Mouse (Mus musculus) left cerebral cortex, adult 2 months (tissue): ENCODE measurements around the gene Fus. TPM values are rescaled to one million over a fixed set of nuclear protein-coding genes. Genes with fewer than 3 reads are reported as not detected.

Experiments
- DNase-seq, 2 experiments: peaks; one replicate each; pipeline ENCODE4 v3.0.0; 2021 to 2022; ENCODE audit warnings: low spot score in 2 of 2, mixed read lengths in 1 of 2; ENCODE audit errors: extremely low spot score in 1 of 2
- H3K27ac ChIP-seq: fragments of 200-600 bp; 2 replicates; pipeline ENCODE4 v1.8.1; 2022
- H3K4me3 ChIP-seq: fragments of 200-600 bp; 2 replicates; pipeline ENCODE4 v1.8.1; 2022
- CTCF ChIP-seq: fragments of 200-600 bp; IDR thresholded peaks from 2 replicates; pipeline ENCODE4 v1.8.1; 2022; ENCODE audit warnings: antibody characterized with exemption, mild to moderate bottlenecking, moderate library complexity
- intact Hi-C: fragments of 180-260 bp; cut with DNase I; formaldehyde crosslinking; loops from one replicate; pipeline ENCODE4 v1.15.1; 2025
- total RNA-seq, 2 experiments: library from RNA; stranded (reverse); gene quantifications; 2 replicates each; pipeline ENCODE4 v1.2.3; 2021

Fus gene
- total RNA-seq, 2 experiments from 2014 or later: 299 to 305 TPM

GRCm38 (mm10) chr7:128016650-128017049, 49.4 kb downstream of the Fus start:
- DNase-seq: no peak
- no peak overlapping the region for H3K4me3 ChIP-seq
- TF ChIP-seq CTCF: no peak
- intact Hi-C loops: no loop called here
- no peak overlapping the region for H3K27ac ChIP-seq

DNA sequence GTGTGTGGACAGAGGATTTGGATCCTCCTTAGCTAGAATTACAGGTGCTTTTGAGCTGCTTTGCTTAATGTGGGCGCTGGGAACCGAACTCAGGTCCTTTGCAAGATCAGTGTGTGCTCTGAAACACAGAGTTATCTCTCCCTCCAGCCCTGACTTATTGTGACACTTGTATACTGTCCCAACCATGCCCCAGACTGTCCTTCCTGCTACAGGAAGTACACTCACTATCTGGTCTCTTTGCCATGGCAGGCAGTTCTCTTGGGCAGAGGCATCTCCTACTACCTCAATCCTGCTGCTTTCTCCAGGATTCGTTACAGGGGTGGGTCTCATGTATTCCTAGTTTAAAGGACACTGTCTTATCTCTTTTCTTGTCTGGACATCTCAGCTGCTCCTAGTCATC, 51.0 kb downstream of the Fus start:
- no peak for DNase-seq
- TF ChIP-seq CTCF: no peak
- intact Hi-C loops: no loop called here
- H3K27ac ChIP-seq: no peak overlapping the region
- no peak overlapping the region for H3K4me3 ChIP-seq

DNA sequence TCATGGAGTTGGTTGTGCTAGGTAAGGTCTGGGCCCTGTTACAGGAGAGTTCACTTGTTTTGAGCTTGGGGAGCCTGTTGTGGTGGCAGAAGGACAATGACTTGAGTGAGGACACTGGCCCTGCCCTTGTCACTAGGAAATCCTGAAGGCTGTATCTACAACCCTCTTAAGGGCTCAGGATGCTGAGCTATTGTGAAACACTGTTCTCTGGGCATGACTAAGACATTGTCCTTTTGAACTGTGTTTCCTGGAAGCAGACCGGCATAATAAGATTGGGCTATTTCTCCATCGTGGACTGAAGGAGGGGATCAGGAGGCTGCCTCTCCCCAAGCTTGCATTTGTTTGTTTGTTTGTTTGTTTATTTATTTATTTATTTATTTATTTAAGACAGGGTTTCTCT, 51.9 kb downstream of the Fus start:
- no peak for TF ChIP-seq CTCF
- intact Hi-C loops: no loop called here
- Histone ChIP-seq H3K4me3 (no peak overlapping the region), H3K27ac (no peak overlapping the region)
- DNase-seq: no peak

GRCm38 (mm10) chr7:128022974-128023373, 55.7 kb downstream of the Fus start:
- Histone ChIP-seq H3K27ac (no peak overlapping the region), H3K4me3 (no peak overlapping the region)
- TF ChIP-seq CTCF: peak; percentile 30
- intact Hi-C loops: no loop called here
- no peak for DNase-seq

DNA sequence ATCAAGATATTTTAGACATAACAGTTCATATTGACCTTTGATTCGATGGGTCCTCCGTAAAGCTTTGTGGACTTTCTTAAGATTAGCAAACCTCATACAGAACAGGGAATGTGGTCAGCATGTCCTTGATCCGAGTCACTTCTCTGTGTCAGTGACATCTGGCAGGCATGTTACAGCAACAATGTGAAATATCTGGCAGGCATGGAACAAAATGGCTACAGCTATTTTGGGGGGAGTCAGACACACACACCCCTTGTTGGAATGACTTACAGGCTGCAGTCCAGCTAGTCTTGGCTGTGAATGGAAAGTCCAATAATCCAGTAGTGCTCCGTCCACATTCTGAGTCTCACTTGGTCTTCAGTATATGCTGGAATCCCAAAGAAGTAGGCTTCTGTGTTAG, 56.3 kb downstream of the Fus start:
- no peak overlapping the region for H3K27ac ChIP-seq
- no peak for DNase-seq
- intact Hi-C loops: no loop called here
- no peak overlapping the region for H3K4me3 ChIP-seq
- TF ChIP-seq CTCF: no peak

DNA sequence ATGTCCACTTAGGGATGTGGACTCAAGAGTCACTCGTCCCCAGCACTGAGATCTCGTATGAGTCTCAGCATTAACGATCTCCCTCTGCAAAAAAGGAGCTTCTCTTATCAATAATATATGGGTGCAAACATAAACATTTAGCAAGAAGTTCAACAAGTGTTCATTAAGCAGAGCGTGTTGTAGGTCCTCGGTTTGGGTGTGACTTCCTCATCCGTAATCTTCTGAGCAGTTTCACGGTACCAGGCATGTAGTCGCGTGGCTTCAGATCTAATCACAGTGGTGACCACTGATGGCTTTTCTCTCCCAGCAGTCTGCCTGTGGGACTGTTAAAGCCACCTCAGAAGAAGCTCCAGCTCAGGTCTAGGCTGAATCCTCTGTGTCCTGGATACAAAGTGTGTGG, 57.1 kb downstream of the Fus start:
- intact Hi-C loops: no loop called here
- Histone ChIP-seq H3K4me3 (no peak overlapping the region), H3K27ac (no peak overlapping the region)
- DNase-seq: no peak
- no peak for TF ChIP-seq CTCF

DNA sequence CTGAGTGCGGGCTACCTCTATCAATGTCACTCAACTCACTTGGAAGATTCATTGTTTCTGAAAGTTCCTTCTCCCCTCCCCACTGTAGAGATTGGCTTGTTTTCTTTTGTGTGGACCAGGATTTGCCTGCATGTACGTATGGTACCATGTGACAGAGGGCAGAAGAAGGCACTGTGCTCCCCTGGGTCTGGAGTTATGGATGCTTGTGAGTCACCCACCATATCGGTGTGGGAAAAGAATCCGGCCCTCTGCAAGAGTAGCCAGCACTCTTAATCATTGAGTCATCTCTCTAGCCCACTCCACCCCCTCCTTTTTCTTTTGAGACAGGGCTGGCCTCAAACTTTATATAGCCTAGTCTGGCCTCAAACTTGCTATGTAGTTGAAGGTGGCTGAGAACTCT, 57.7 kb downstream of the Fus start:
- H3K4me3 ChIP-seq: no peak overlapping the region
- H3K27ac ChIP-seq: no peak overlapping the region
- DNase-seq: no peak
- intact Hi-C loops: no loop called here
- no peak for TF ChIP-seq CTCF

DNA sequence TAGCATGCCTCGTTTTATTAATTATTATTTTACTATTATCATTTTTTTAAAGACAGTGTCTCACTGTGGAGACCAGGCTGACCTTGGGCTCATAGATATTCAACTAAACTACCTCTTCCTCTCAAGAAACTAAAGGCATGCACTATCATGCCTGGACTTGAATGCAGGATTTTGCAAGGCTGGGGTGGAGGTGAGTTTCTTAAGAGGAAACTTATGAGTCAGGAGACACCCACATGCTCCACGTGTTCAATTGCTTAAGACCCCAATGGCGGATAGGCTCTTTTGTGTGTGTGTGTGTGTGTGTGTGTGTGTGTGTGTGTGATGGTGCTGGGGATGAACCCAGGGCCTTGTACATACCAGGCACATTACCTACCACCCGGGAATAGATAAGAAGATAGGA, 58.1 kb downstream of the Fus start:
- TF ChIP-seq CTCF: no peak
- H3K27ac ChIP-seq: no peak overlapping the region
- no peak for DNase-seq
- intact Hi-C loops: no loop called here
- no peak overlapping the region for H3K4me3 ChIP-seq

DNA sequence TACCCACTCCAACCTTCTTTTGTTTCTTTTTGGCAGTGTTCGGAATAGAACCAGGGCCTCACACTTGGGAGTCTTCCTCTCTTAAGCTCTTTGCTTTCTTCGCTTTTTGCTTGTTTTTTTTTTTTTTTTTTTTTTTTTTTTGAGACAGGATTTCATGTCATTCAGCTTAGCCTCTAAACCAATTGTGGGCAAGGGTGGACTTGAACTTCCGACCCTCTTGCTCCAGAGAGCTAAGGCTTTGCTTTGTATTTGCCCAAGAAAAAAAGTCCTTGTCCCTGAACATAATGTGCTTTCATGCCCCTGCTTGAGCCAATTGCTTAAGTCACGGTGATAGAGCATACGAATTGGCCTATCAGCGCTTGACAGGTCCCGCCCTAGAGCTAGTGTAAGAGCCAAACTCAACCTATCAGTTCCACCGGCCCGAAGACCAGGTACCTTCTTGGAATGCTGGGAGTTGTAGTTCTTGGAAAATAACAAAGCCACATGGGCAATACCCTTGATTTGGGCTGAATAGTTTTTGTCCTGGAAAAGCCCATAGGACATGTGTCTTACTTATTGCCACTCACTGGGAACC, 64.2 kb downstream of the Fus start:
- no peak for TF ChIP-seq CTCF
- Histone ChIP-seq H3K4me3 (no peak overlapping the region), H3K27ac (no peak overlapping the region)
- DNase-seq: no peak
- intact Hi-C loops: no loop called here

DNA sequence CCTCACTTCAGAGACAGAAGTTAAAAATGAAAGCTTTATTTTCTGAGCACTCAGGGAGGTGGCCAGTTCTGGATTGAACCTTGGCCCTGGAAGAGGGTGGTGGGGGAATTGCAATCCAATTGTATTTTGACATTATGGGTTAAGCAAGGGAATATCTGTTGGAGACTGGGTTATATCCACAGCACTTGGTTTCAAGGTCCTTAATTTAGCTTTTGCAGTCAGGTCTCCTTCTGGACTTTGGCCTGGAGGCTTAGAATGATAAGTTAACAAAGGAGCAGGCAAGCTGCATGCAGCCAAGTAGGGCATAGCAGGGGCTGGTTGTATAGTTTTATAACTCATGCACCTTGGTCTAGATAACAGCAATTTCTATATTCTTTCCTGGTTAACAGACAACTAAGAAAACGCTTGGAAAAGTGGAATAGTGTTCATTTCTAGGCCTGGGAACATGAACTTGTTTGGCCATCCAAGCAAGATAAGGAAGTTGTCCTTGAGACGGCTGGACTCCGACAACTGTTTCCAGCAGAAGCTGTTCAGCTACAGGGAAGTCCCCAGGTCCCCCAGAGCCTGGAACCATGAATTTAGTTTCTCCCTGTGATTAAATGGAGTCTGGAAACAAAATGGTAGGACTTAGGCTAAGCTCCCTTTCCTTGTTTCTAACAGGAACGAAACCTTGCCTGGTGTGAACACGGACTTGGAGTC, 65.2 kb downstream of the Fus start:
- DNase-seq: no peak
- H3K27ac ChIP-seq: no peak overlapping the region
- no peak overlapping the region for H3K4me3 ChIP-seq
- no peak for TF ChIP-seq CTCF
- intact Hi-C loops: no loop called here

GRCm38 (mm10) chr7:128032989-128033293, 65.7 kb downstream of the Fus start:
- intact Hi-C loops: no loop called here
- no peak for TF ChIP-seq CTCF
- no peak for DNase-seq
- H3K27ac ChIP-seq: no peak overlapping the region
- no peak overlapping the region for H3K4me3 ChIP-seq

DNA sequence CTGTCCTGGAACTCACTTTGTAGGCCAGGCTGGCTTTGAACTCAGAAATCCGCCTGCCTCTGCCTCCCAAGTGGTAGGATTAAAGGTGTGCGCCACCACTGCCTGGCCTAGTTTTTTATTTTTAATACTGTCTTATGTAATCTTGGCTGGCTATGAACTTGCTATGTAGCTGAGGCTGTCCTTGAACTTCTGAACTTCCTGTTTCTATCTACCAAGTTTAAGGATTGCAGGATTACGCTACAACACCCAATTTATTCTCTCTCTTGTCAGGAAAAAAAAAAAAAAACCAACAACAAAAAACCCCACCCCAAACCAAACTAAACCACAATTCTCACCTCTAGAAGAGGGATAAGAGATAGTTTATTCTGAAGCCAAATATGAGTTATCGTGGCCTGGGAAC, 66.4 kb downstream of the Fus start:
- Histone ChIP-seq H3K4me3 (no peak overlapping the region), H3K27ac (no peak overlapping the region)
- DNase-seq: no peak
- TF ChIP-seq CTCF: no peak
- intact Hi-C loops: no loop called here

Other genes starting within 250 kb of the Fus start
- not detected for gene Ctf2, start 235.3 kb upstream of the Fus start, total RNA-seq
- gene Fbxl19, start 222.9 kb upstream of the Fus start, total RNA-seq: 10 to 100 TPM; 72.4 to 81.5 TPM
- gene Orai3, start 197.6 kb upstream of the Fus start, total RNA-seq: 10 to 100 TPM; 19.8 to 21.8 TPM
- gene Setd1a, start 190.8 kb upstream of the Fus start, total RNA-seq: 10 to 100 TPM; 48.8 to 55.2 TPM
- 1 to 10 TPM; 4.2 to 4.3 TPM for gene Gm49388, start 181.8 kb upstream of the Fus start, total RNA-seq
- 1 to 10 TPM; 4.2 to 4.5 TPM for gene Hsd3b7, start 166.9 kb upstream of the Fus start, total RNA-seq
- 10 to 100 TPM; 85.7 to 98.9 TPM for gene Stx4a, start 143.2 kb upstream of the Fus start, total RNA-seq
- 100 to 1,000 TPM; 449 to 456 TPM for gene Stx1b, start 142.9 kb upstream of the Fus start, total RNA-seq
- gene Zfp646, start 91.2 kb upstream of the Fus start, total RNA-seq: 10 to 100 TPM; 34.2 to 34.6 TPM
- gene Zfp668, start 90.6 kb upstream of the Fus start, total RNA-seq: 10 to 100 TPM; 23.3 to 24.1 TPM
- gene Prss53, start 76.5 kb upstream of the Fus start, total RNA-seq: 1 to 10 TPM; 2.1 to 2.8 TPM
- gene Gm21974, start 72.0 kb upstream of the Fus start, total RNA-seq: not detected
- 10 to 100 TPM; 22.0 to 23.4 TPM for gene Vkorc1, start 71.8 kb upstream of the Fus start, total RNA-seq
- gene Bckdk, start 63.4 kb upstream of the Fus start, total RNA-seq: 10 to 100 TPM; 38.5 to 39.9 TPM
- 10 to 100 TPM; 34.7 to 35.4 TPM for gene Kat8, start 54.9 kb upstream of the Fus start, total RNA-seq
- under 1 TPM; 0.26 to 0.38 TPM for gene Prss8, start 37.4 kb upstream of the Fus start, total RNA-seq
- gene Prss36, start 20.7 kb upstream of the Fus start, total RNA-seq: 1 to 10 TPM; 8.5 to 9.8 TPM
- gene Pycard, start 26.4 kb downstream of the Fus start, total RNA-seq: 1 to 10 TPM; 1.5 to 3.7 TPM
- 1 to 10 TPM; 1.0 to 1.1 TPM for gene Trim72, start 36.5 kb downstream of the Fus start, total RNA-seq
- 10 to 100 TPM in 1 of 2 experiments, 1 to 10 TPM in 1; 9.2 to 10.9 TPM for gene Itgam, start 95.2 kb downstream of the Fus start, total RNA-seq
- gene Gm49368, start 95.2 kb downstream of the Fus start, total RNA-seq: not detected
- gene Itgax, start 162.1 kb downstream of the Fus start, total RNA-seq: under 1 TPM in 1 of 2 experiments, not detected in 1; 0.07 TPM
- not detected for gene Itgad, start 186.9 kb downstream of the Fus start, total RNA-seq
- 1 to 10 TPM; 7.5 to 9.8 TPM for gene Cox6a2, start 238.9 kb downstream of the Fus start, total RNA-seq